In genomic region chr11:58977150-58977549, GRCm38 (mm10) we compare ENCODE assay signal across 8 mouse cellular contexts. TPM values are rescaled to one million over a fixed set of nuclear protein-coding genes. Genes with fewer than 3 reads are reported as not detected.
DNase-seq lines count a peak whose midpoint lies in the region; ATAC-seq and TF ChIP-seq lines count a peak whose summit lies in the region.

No protein-coding gene starts in this region.

- H3K4me3 ChIP-seq in heart, adult 2 months: peak overlapping the region; percentile 95
- H3K4me3 ChIP-seq in forebrain, embryonic 11.5 days (ENCODE audit: low read depth, low read length): peak overlapping the region; percentile 94
- H3K4me3 ChIP-seq in limb, embryonic 10.5 days: peak overlapping the region; percentile 81

- peak overlapping the region; percentile 90 for H3K9ac ChIP-seq in heart, adult 2 months (ENCODE audit: low read depth, low read length)
- peak overlapping the region; percentile 93 for H3K9ac ChIP-seq in forebrain, embryonic 11.5 days (ENCODE audit: low read length)

- WGBS in heart, adult 2 months: 0% methylated on average over 29 of the region's 29 CpGs
- WGBS in forebrain, embryonic 11.5 days: under 1% methylated on average over 29 of the region's 29 CpGs
- under 1% methylated on average over 29 of the region's 29 CpGs for WGBS in limb, embryonic 10.5 days

- no peak for ATAC-seq in forebrain, embryonic 11.5 days (replicated peaks; ENCODE audit: low FRiP score)

- peaks cover 17% of the 10 kb centered on the region for H3K4me1 ChIP-seq in heart, adult 2 months (ENCODE audit: control insufficient read depth, insufficient read depth, low read length)
- H3K4me1 ChIP-seq in forebrain, embryonic 11.5 days (replicated peaks; ENCODE audit: control insufficient read depth, insufficient read depth, low read length): peaks cover 14% of the 10 kb centered on the region; the same call in 1 of the 2 replicates
- H3K4me1 ChIP-seq in limb, embryonic 10.5 days: peaks cover 33% of the 10 kb centered on the region

- H3K36me3 ChIP-seq in heart, adult 2 months (ENCODE audit: control insufficient read depth, insufficient read depth, low read length): no peaks in the 10 kb centered on the region
- no peaks in the 10 kb centered on the region for H3K36me3 ChIP-seq in forebrain, embryonic 11.5 days (ENCODE audit: control insufficient read depth, insufficient read depth, low read length)
- peaks cover 45% of the 10 kb centered on the region for H3K36me3 ChIP-seq in limb, embryonic 10.5 days

- no peak for TF ChIP-seq CTCF in heart, adult 2 months (IDR thresholded peaks at IDR 0.05)

- no peaks in the 10 kb centered on the region for H3K9me3 ChIP-seq in forebrain, embryonic 11.5 days (ENCODE audit: control insufficient read depth, low read length)
- no peaks in the 10 kb centered on the region for H3K9me3 ChIP-seq in limb, embryonic 10.5 days (replicated peaks)

- H3K79me2 ChIP-seq in heart, adult 2 months (replicated peaks; ENCODE audit: control insufficient read depth, insufficient read depth, low read length): peaks cover 7% of the 10 kb centered on the region

- H3K27ac ChIP-seq in heart, adult 2 months: peak overlapping the region; percentile 92
- H3K27ac ChIP-seq in forebrain, embryonic 11.5 days (ENCODE audit: low read depth, low read length): 0 out of 2 replicates have a peak overlapping the region, but pooled peaks have one; percentile 41
- H3K27ac ChIP-seq in limb, embryonic 10.5 days: peak overlapping the region; percentile 88

- peak in 1 of 2 experiments; percentile 32 for DNase-seq in heart, adult 2 months
- no peak for DNase-seq in heart, postnatal 14 days
- DNase-seq in MN1 (ENCODE audit: low spot score): peak; percentile 66
- DNase-seq in forebrain, embryonic 11.5 days (ENCODE audit: low spot score): no peak
- peak; percentile 62 for DNase-seq in limb, embryonic 10.5 days (ENCODE audit: low spot score)
- peak; percentile 50 for DNase-seq in neural tube, embryonic 10.5 days (ENCODE audit: extremely low spot score, low spot score)
- no peak for DNase-seq in left cerebral cortex, adult 18-20 months (ENCODE audit: low spot score in 2 of 2)
- DNase-seq in gastrocnemius, postnatal 25 days: no peak

- no peak for TF ChIP-seq POLR2A in heart, adult 2 months (IDR thresholded peaks at IDR 0.05; ENCODE audit: insufficient read depth, low read depth, low read length)

- H3K4me2 ChIP-seq in forebrain, embryonic 11.5 days (ENCODE audit: low read depth, low read length, severe bottlenecking): peak overlapping the region; percentile 96

- H3K27me3 ChIP-seq in heart, adult 2 months (ENCODE audit: control insufficient read depth, insufficient read depth, low read length): no peaks in the 10 kb centered on the region
- no peaks in the 10 kb centered on the region for H3K27me3 ChIP-seq in forebrain, embryonic 11.5 days (ENCODE audit: control insufficient read depth, insufficient read depth, low read length)
- H3K27me3 ChIP-seq in limb, embryonic 10.5 days (ENCODE audit: low read depth, poor library complexity, severe bottlenecking): no peaks in the 10 kb centered on the region

- no peak for TF ChIP-seq EP300 in heart, adult 2 months (IDR thresholded peaks at IDR 0.05; ENCODE audit: insufficient read depth, low read depth, low read length)

- intact Hi-C loops in heart, adult 2 months (cut with DNase I): loop anchor here (10.0 kb wide), 1 partner anchor 228 kb away; the partner anchor contains the start of genes 2310033P09Rik and Mrpl55
- intact Hi-C loops in heart, postnatal 14 days (cut with DNase I): no loop called here

RNA-seq across cellular contexts. Expression of gene Trim11, which starts 0.7 kb away (rescaled TPM):
- 10 to 100 TPM; 11.9 to 14.0 TPM for total RNA-seq in heart, adult 2 months (2021)
- polyA plus RNA-seq in heart, adult 2 months (2012; rRNA removed): 14.3 and 19.4 TPM in 2 replicates
- 10 to 100 TPM; 17.6 to 18.1 TPM for total RNA-seq in heart, postnatal 14 days (2021)
- polyA plus RNA-seq in forebrain, embryonic 11.5 days (2014; fragmentation: Nextera tagmentation; extraction: Ambion mirVana): 17.3 and 20.5 TPM in 2 replicates
- polyA plus RNA-seq in limb, embryonic 10.5 days (2016; fragmentation: Nextera tagmentation; extraction: Ambion mirVana): 17.8 and 20.7 TPM in 2 replicates
- total RNA-seq in left cerebral cortex, adult 18-20 months (2021): 10 to 100 TPM; 22.5 to 25.4 TPM
- 1 to 10 TPM; 6.7 to 8.1 TPM for total RNA-seq in gastrocnemius, postnatal 25 days (2021)

RNA-seq across cellular contexts. Expression of gene Hist3h2a, which starts 22.7 kb away (rescaled TPM):
- 10 to 100 TPM; 13.6 to 14.0 TPM for total RNA-seq in heart, adult 2 months (2021)
- polyA plus RNA-seq in heart, adult 2 months (2012; rRNA removed): 12.6 and 15.4 TPM in 2 replicates
- total RNA-seq in heart, postnatal 14 days (2021): 10 to 100 TPM; 22.0 to 28.0 TPM
- 52.9 and 54.1 TPM in 2 replicates for polyA plus RNA-seq in forebrain, embryonic 11.5 days (2014; fragmentation: Nextera tagmentation; extraction: Ambion mirVana)
- 8.4 and 11.3 TPM in 2 replicates for polyA plus RNA-seq in limb, embryonic 10.5 days (2016; fragmentation: Nextera tagmentation; extraction: Ambion mirVana)
- 10 to 100 TPM; 62.8 to 63.7 TPM for total RNA-seq in left cerebral cortex, adult 18-20 months (2021)
- 10 to 100 TPM; 10.1 to 11.1 TPM for total RNA-seq in gastrocnemius, postnatal 25 days (2021)

RNA-seq across cellular contexts. Expression of gene Trim17, which starts 22.7 kb away (rescaled TPM):
- total RNA-seq in heart, adult 2 months (2021): under 1 TPM in 1 of 2 experiments, not detected in 1; 0.07 TPM
- 0.20 and 0.37 TPM in 2 replicates for polyA plus RNA-seq in heart, adult 2 months (2012; rRNA removed)
- under 1 TPM; 0.10 to 0.19 TPM for total RNA-seq in heart, postnatal 14 days (2021)
- 0.21 and 0.75 TPM in 2 replicates for polyA plus RNA-seq in forebrain, embryonic 11.5 days (2014; fragmentation: Nextera tagmentation; extraction: Ambion mirVana)
- polyA plus RNA-seq in limb, embryonic 10.5 days (2016; fragmentation: Nextera tagmentation; extraction: Ambion mirVana): 0.31 and 0.35 TPM in 2 replicates
- total RNA-seq in left cerebral cortex, adult 18-20 months (2021): 1 to 10 TPM; 4.0 to 5.0 TPM
- under 1 TPM; 0.13 to 0.18 TPM for total RNA-seq in gastrocnemius, postnatal 25 days (2021)

RNA-seq across cellular contexts. Expression of gene Hist3h2ba, which starts 28.4 kb away (rescaled TPM):
- 1 to 10 TPM in 1 of 2 experiments, under 1 TPM in 1; 0.81 to 1.1 TPM for total RNA-seq in heart, adult 2 months (2021)
- 0.67 and 1.5 TPM in 2 replicates for polyA plus RNA-seq in heart, adult 2 months (2012; rRNA removed)
- 10 to 100 TPM in 1 of 2 experiments, 1 to 10 TPM in 1; 3.9 to 14.1 TPM for total RNA-seq in heart, postnatal 14 days (2021)
- 84.9 and 93.6 TPM in 2 replicates for polyA plus RNA-seq in forebrain, embryonic 11.5 days (2014; fragmentation: Nextera tagmentation; extraction: Ambion mirVana)
- polyA plus RNA-seq in limb, embryonic 10.5 days (2016; fragmentation: Nextera tagmentation; extraction: Ambion mirVana): 3.2 and 4.5 TPM in 2 replicates
- total RNA-seq in left cerebral cortex, adult 18-20 months (2021): 100 to 1,000 TPM in 1 of 2 experiments, 10 to 100 TPM in 1; 99.3 to 112 TPM
- total RNA-seq in gastrocnemius, postnatal 25 days (2021): 1 to 10 TPM; 1.1 to 1.2 TPM

RNA-seq across cellular contexts. Expression of gene Rnf187, which starts 38.4 kb away (rescaled TPM):
- 100 to 1,000 TPM; 164 to 177 TPM for total RNA-seq in heart, adult 2 months (2021)
- polyA plus RNA-seq in heart, adult 2 months (2012; rRNA removed): 182 and 190 TPM in 2 replicates
- total RNA-seq in heart, postnatal 14 days (2021): 100 to 1,000 TPM; 150 to 151 TPM
- 386 and 426 TPM in 2 replicates for polyA plus RNA-seq in forebrain, embryonic 11.5 days (2014; fragmentation: Nextera tagmentation; extraction: Ambion mirVana)
- polyA plus RNA-seq in limb, embryonic 10.5 days (2016; fragmentation: Nextera tagmentation; extraction: Ambion mirVana): 222 and 238 TPM in 2 replicates
- total RNA-seq in left cerebral cortex, adult 18-20 months (2021): 100 to 1,000 TPM; 485 to 490 TPM
- total RNA-seq in gastrocnemius, postnatal 25 days (2021): 100 to 1,000 TPM in 1 of 2 experiments, 10 to 100 TPM in 1; 99.3 to 105 TPM

Comparison
In these comparisons a context has a peak if more than half of its experiments do, and no peak if none do; other contexts are left out.
1. DNase-seq: peak in MN1 (single experiment), limb, embryonic 10.5 days (single experiment) and neural tube, embryonic 10.5 days (single experiment); none in heart, postnatal 14 days (0 of 2), forebrain, embryonic 11.5 days (single experiment), left cerebral cortex, adult 18-20 months (0 of 2) and gastrocnemius, postnatal 25 days (single experiment).
2. H3K27ac ChIP-seq: peak in every context shown above with its lines; median percentile 92 in heart, adult 2 months; 88 in limb, embryonic 10.5 days; 41 in forebrain, embryonic 11.5 days.
3. RNA of gene Trim17, which starts 22.7 kb away (total RNA-seq): 4.0 to 5.0 TPM in left cerebral cortex, adult 18-20 months; 0.10 to 0.19 TPM in heart, postnatal 14 days, 0.13 to 0.18 TPM in gastrocnemius, postnatal 25 days and 0.07 TPM in heart, adult 2 months; every median in the first group is over 4 times any median in the second.
4. Peak in every context shown above with its lines, with median percentiles within 50 percentile points of each other: H3K4me3 ChIP-seq.